Mouse (Mus musculus) bone marrow, adult 2 months (tissue): ENCODE measurements around the gene Orai1.

Experiments used
- CTCF ChIP-seq: fragments of 200-500 bp; IDR thresholded peaks from 2 replicates; pipeline ENCODE4 v1.5.1; 2011; ENCODE audit warnings: low read length, control low read depth; ENCODE audit not compliant: control insufficient read depth, insufficient read depth
- POLR2A ChIP-seq: fragments of 200-500 bp; IDR thresholded peaks from 2 replicates; pipeline ENCODE4 v1.6.1; 2011; ENCODE audit warnings: low read depth, mild to moderate bottlenecking, control low read depth, low read length, borderline replicate concordance; ENCODE audit not compliant: control insufficient read depth

DNA sequence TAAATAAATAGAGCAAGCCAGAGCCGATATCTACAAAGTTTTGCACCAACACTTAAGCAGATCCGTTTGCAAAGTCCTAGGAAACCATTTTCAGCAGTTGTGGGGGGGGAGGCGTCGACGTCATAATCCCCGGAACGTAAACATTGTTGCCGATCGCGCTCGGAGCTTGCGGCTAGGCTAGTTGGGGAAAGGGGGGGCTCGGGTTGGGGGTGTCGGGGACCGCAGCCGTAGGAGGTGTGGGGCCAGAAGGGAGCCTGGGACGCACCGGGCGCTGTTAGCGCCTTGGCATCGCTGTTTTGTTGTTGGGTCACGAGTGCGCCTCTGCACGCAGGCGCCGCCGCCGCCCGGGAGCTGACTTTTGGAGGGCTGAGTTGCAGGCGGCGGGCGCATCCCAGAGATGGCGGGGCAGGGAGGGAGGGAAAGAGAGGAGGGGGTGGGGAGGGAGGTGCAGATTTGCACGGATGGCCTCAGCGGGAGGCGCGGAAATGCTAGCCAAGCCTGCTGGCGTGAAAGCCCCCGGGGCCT lies 25.8 kb upstream of the Orai1 start:
- no peak for TF ChIP-seq CTCF
- peak; percentile 39; the same call in 1 of the 2 replicates for TF ChIP-seq POLR2A
